8 mouse cellular contexts compared by ENCODE assay signal in genomic region chr14:76416366-76417040, GRCm38 (mm10). TPM values are rescaled to one million over a fixed set of nuclear protein-coding genes. Genes with fewer than 3 reads are reported as not detected.
A peak's percentile ranks its signal among the peaks of the same experiment; 100 is the strongest.
DNase-seq lines count a peak whose midpoint lies in the region; ATAC-seq and TF ChIP-seq lines count a peak whose summit lies in the region.

No protein-coding gene starts in this region.

- peak overlapping the region; percentile 82 for H3K4me2 ChIP-seq in limb, embryonic 12.5 days

- WGBS in limb, embryonic 12.5 days: 62% methylated on average over 27 of the region's 27 CpGs
- WGBS in small intestine, adult 2 months: 55% methylated on average over 27 of the region's 27 CpGs

- H3K36me3 ChIP-seq in megakaryocyte, embryonic 14.5 days (replicated peaks; ENCODE audit: low read length): peaks cover 28% of the 10 kb centered on the region
- peaks cover 30% of the 10 kb centered on the region for H3K36me3 ChIP-seq in limb, embryonic 12.5 days
- no peaks in the 10 kb centered on the region for H3K36me3 ChIP-seq in small intestine, adult 2 months (ENCODE audit: control insufficient read depth, insufficient read depth, low read length)

- ATAC-seq in megakaryocyte, adult 5-6 weeks (ENCODE audit: poor library complexity, severe bottlenecking): no peak
- no peak for ATAC-seq in limb, embryonic 12.5 days (ENCODE audit: insufficient number of reproducible peaks, insufficient read depth, low FRiP score, low TSS enrichment, low read depth)

- peak overlapping the region; percentile 96 for H3K4me3 ChIP-seq in megakaryocyte, embryonic 14.5 days (replicated peaks)
- peak overlapping the region; percentile 97 for H3K4me3 ChIP-seq in limb, embryonic 12.5 days (replicated peaks)
- peak overlapping the region; percentile 68 for H3K4me3 ChIP-seq in small intestine, adult 2 months (ENCODE audit: low read depth, low read length)

- DNase-seq in cerebellum, adult 11-12 months: peak; percentile 52
- no peak for DNase-seq in cerebellum, adult 8-10 months
- DNase-seq in left cerebral cortex, adult 18-20 months (ENCODE audit: low spot score in 2 of 2): no peak
- no peak for DNase-seq in kidney, postnatal 25 days

- TF ChIP-seq POLR2A in small intestine, adult 2 months (IDR thresholded peaks at IDR 0.05; ENCODE audit: low read depth, low read length): no peak

- peak overlapping the region; percentile 99 for H3K9ac ChIP-seq in limb, embryonic 12.5 days (replicated peaks)

- no peak for TF ChIP-seq CTCF in small intestine, adult 2 months (IDR thresholded peaks at IDR 0.05; ENCODE audit: extremely low read depth, insufficient read length, insufficient replicate concordance, low read depth, low read length)

- peaks cover 59% of the 10 kb centered on the region for H3K27me3 ChIP-seq in megakaryocyte, embryonic 14.5 days (replicated peaks)
- H3K27me3 ChIP-seq in limb, embryonic 12.5 days: no peaks in the 10 kb centered on the region
- peaks cover 2% of the 10 kb centered on the region; the same call in 1 of the 2 replicates for H3K27me3 ChIP-seq in small intestine, adult 2 months (ENCODE audit: control insufficient read depth, insufficient read depth, low read length)

- peaks cover 28% of the 10 kb centered on the region for H3K4me1 ChIP-seq in megakaryocyte, embryonic 14.5 days
- H3K4me1 ChIP-seq in limb, embryonic 12.5 days (replicated peaks): peaks cover 50% of the 10 kb centered on the region
- H3K4me1 ChIP-seq in small intestine, adult 2 months (ENCODE audit: control insufficient read depth, insufficient read depth, insufficient read length, low read length): peaks cover 14% of the 10 kb centered on the region

- H3K27ac ChIP-seq in limb, embryonic 12.5 days: peak overlapping the region; percentile 99
- H3K27ac ChIP-seq in small intestine, adult 2 months (ENCODE audit: insufficient read depth, low read depth, low read length): no peak overlapping the region

- peaks cover 26% of the 10 kb centered on the region for H3K9me3 ChIP-seq in megakaryocyte, embryonic 14.5 days
- H3K9me3 ChIP-seq in limb, embryonic 12.5 days: no peaks in the 10 kb centered on the region

RNA-seq across cellular contexts. Expression of gene Tsc22d1, which starts 1.7 kb away (rescaled TPM):
- polyA plus RNA-seq in megakaryocyte, embryonic 14.5 days (2012; ENCODE audit: insufficient read depth, low replicate concordance): 1,170 and 2,561 TPM in 2 replicates
- total RNA-seq in megakaryocyte, adult 5-6 weeks (2015): 25.8 and 34.1 TPM in 2 replicates
- total RNA-seq in megakaryocyte, adult 5-6 weeks (2017): 15.9 and 17.3 TPM in 2 replicates
- polyA plus RNA-seq in limb, embryonic 12.5 days (2016; fragmentation: Nextera tagmentation; extraction: Ambion mirVana): 492 and 610 TPM in 2 replicates
- polyA plus RNA-seq in small intestine, adult 2 months (2012; rRNA removed): 121 and 254 TPM in 2 replicates
- total RNA-seq in left cerebral cortex, adult 18-20 months (2021): 100 to 1,000 TPM; 555 to 587 TPM
